Mouse (Mus musculus): ENCODE results near the gene Chic2. TPM values are rescaled to one million over a fixed set of nuclear protein-coding genes. Genes with fewer than 3 reads are reported as not detected.

Chic2 gene
- total RNA-seq, 2 experiments from 2014 or later: 25.2 to 25.8 TPM

Other genes with a start within 250 kb of the Chic2 start
- not detected for gene Gsx2, start 30.8 kb upstream of the Chic2 start, total RNA-seq (2021)
- gene Pdgfra, start 107.5 kb upstream of the Chic2 start, total RNA-seq (2021): 10 to 100 TPM; 32.4 to 39.2 TPM